Mouse (Mus musculus) embryonic facial prominence, embryonic 14.5 days (tissue): ENCODE data around the gene Eif4enif1. TPM values are rescaled to one million over a fixed set of nuclear protein-coding genes. Genes with fewer than 3 reads are reported as not detected.
"Not testable (repeated sequence)": the region's sequence is repeated elsewhere in the genome, so short reads cannot be mapped to it uniquely, and the experiment has no call there.

ENCODE experiments used
- ATAC-seq: fragments of 200-750 bp; cut with Nextera tagmentation; 2 replicates; pipeline ENCODE4 v1.8.0; 2017; ENCODE audit warnings: low read depth, moderate number of reproducible peaks, moderate TSS enrichment
- DNase-seq: peaks from one replicate; pipeline ENCODE4 v3.0.0-alpha.2; 2015; ENCODE audit warnings: low spot score
- H3K27ac ChIP-seq: fragments of 300-500 bp; sonication (generic); replicated peaks from 2 replicates; pipeline ENCODE4 v1.5.1; 2014; ENCODE audit warnings: low read depth, mild to moderate bottlenecking, low read length, moderate library complexity
- H3K27me3 ChIP-seq: fragments of 300-500 bp; sonication (generic); replicated peaks from 2 replicates; pipeline ENCODE4 v1.6.1; 2014; ENCODE audit warnings: low read length; ENCODE audit not compliant: control insufficient read depth, insufficient read depth
- H3K36me3 ChIP-seq: fragments of 300-500 bp; sonication (generic); 2 replicates; pipeline ENCODE4 v1.6.1; 2014; ENCODE audit warnings: low read length, mixed read lengths; ENCODE audit not compliant: control insufficient read depth, insufficient read depth
- H3K4me1 ChIP-seq: fragments of 300-500 bp; sonication (generic); 2 replicates; pipeline ENCODE4 v1.6.1; 2014; ENCODE audit warnings: antibody characterized with exemption, low read length; ENCODE audit not compliant: control insufficient read depth, insufficient read depth
- H3K4me2 ChIP-seq: fragments of 300-500 bp; sonication (generic); 2 replicates; pipeline ENCODE4 v1.6.1; 2014; ENCODE audit warnings: low read depth, mild to moderate bottlenecking, low read length, moderate library complexity, mixed read lengths
- H3K4me3 ChIP-seq: fragments of 300-500 bp; sonication (generic); 2 replicates; pipeline ENCODE4 v1.5.1; 2014; ENCODE audit warnings: low read depth, mild to moderate bottlenecking, low read length
- H3K9ac ChIP-seq: fragments of 300-500 bp; sonication (generic); 2 replicates; pipeline ENCODE4 v1.6.1; 2014; ENCODE audit warnings: low read depth, mild to moderate bottlenecking, low read length, moderate library complexity, mixed read lengths
- H3K9me3 ChIP-seq: fragments of 300-500 bp; sonication (generic); 2 replicates; pipeline ENCODE4 v1.6.1; 2016; ENCODE audit warnings: low read length; ENCODE audit not compliant: control insufficient read depth
- WGBS: fragments of 180-500 bp; shearing (Covaris S2); extraction: QIAGEN DNeasy Blood & Tissue Kit; methylation state at CpG from one replicate; pipeline ENCODE4 v1.1.7; 2014; 5-methylcytosine and 5-hydroxymethylcytosine counted together
- polyA plus RNA-seq: library from polyadenylated mRNA; unstranded; fragments of >200 nt; fragmentation: Nextera tagmentation; extraction: Ambion mirVana; gene quantifications from 2 replicates; pipeline ENCODE4 v1.2.1, GENCODE M21; 2014

The Eif4enif1 gene
- 38.8 and 44.6 TPM in 2 replicates for polyA plus RNA-seq

DNA sequence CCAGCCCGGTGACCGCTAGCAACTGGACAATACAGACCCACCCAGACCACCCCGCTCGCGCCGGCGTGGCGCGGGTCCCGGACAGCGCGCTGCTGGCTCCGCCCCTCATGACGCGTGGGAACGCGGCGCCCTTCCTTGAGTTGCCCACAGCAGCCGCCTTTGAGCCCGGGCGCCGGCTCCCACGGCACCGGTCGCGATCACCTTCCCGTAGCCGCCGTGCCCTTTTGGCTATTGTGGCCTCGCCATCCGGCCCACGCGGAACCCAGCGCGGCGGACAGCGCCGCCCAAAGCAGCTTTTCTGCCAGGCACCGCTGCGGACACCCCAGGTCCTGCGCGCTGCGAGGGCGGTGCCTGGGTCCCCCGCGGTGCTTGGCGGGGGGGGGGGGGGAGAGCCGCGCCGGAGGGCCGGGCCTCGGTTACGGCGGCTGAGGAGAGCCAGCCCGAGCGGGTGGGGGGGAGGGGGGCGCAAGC is at the start of gene Eif4enif1:
Eif4enif1 (plus strand) TSS at position 162 of the 471 bp plus-strand sequence.
- peak within 1 kb of the TSS; percentile 61 for H3K9ac ChIP-seq
- ATAC-seq: peak; percentile 90
- 0% methylated on average over 15 of the region's 57 CpGs for WGBS
- H3K27me3 ChIP-seq: no peaks in the 10 kb centered on the region
- peak within 1 kb of the TSS; percentile 41 for H3K4me2 ChIP-seq
- peaks cover 29% of the 10 kb centered on the region for H3K36me3 ChIP-seq
- H3K27ac ChIP-seq: peak within 1 kb of the TSS; percentile 36
- peak; percentile 93 for DNase-seq
- no peaks in the 10 kb centered on the region for H3K9me3 ChIP-seq
- no peaks in the 10 kb centered on the region for H3K4me1 ChIP-seq
- H3K4me3 ChIP-seq: peak within 1 kb of the TSS; percentile 41

DNA sequence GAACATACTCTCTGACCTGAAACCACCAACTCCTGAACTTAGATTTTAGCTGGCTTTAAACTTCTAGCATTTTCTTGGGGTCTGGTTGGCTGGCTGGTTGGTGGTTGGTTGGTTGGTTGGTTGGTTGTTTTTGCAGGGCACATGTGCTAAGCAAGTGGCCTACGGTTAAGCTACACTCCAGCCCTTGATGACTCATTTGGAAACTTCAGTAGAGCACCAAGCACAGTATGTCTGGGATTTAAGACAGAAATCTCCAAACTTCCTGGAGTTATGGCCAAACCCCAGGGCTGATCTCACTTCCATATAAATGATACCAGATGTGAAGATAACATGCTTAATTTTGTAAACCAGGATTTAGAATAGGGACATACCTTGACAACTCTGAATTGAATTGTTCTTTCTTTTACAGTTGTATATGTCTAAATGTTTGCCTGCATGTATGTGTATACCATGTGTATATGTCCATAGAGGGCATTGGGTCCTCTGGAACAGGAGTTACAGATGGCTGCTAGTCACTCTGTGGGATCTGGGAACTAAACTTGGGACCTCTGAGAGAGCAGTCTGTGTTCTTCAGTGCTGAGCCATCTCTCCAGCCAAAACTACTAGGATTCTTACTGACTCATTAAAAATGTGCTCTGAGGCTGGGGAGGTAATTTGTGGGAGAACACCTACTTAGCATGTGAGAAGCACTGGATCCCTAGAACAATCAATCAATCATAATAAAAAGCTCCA is 48.4 kb upstream of the Eif4enif1 start:
- H3K9ac ChIP-seq, H3K27ac ChIP-seq, H3K27me3 ChIP-seq, H3K4me1 ChIP-seq, H3K4me3 ChIP-seq, H3K36me3 ChIP-seq, H3K4me2 ChIP-seq: not testable (repeated sequence)
- peak; percentile 45 for ATAC-seq
- peak; percentile 27 for DNase-seq
- H3K9me3 ChIP-seq: peaks cover 13% of the 10 kb centered on the region
- WGBS: 72% methylated on average over 1 of the region's 1 CpGs

DNA sequence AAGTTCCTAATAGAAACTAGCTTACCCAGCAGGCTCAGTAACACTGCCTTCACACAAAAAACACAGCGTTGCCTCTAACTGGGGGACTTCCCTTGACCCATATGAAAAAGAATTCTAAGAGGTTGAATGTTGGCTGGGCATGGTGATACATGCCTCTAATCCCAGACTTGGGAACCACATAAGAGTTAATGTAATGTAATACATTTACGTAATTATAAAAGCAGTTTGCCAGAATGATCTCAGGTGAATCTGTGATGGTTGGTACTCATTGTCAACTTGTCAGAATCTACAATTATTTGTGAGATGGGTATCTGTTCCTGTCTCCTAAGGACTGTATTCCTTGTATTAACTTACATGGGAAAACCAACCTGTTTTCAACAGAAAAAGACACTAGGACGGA is 45.2 kb upstream of the Eif4enif1 start:
- not testable (repeated sequence) for H3K27ac ChIP-seq, H3K4me1 ChIP-seq, ATAC-seq, H3K9me3 ChIP-seq, H3K27me3 ChIP-seq, H3K9ac ChIP-seq, H3K36me3 ChIP-seq, H3K4me3 ChIP-seq, H3K4me2 ChIP-seq, DNase-seq
- 81% methylated on average over 2 of the region's 3 CpGs for WGBS

DNA sequence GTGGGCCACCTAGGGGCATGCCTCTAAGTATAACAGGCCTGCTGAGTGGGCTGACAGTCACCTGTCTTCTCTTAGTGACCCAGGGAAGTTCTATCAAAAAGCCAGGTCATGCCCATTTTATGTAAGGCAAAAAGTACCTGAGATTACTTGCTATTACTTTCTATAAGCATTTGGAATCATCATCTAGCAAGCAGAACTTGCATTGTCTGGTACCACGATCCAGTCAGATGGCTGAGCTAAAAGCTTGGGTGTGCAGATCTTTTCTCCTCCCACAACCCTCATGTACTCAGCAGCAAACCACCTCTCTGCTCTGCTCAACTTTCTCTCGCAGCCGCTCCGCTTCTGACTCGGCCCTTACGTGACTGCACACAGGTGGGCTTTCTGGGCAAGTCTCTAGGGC is 44.2 kb upstream of the Eif4enif1 start:
- 90% methylated on average over 6 of the region's 6 CpGs for WGBS
- not testable (repeated sequence) for H3K9ac ChIP-seq

DNA sequence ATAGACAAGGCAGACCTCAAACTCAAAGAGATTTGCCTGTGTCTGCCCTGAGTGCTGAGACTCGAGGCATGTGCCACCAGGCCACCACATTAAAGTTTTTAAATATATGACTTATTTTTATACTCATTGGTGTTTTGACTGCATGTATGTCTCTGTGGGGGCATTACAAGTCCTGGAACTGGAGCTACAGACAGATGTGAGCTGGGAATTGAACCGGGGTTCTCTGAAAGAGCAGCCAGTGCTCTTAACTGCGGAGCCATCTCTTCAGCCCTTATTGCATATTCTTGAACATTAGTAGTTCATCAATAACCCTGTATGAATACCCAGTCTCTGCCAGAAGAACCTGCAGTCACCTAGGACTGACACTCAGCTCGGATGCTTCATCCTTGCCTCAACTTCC is 43.4 kb upstream of the Eif4enif1 start:
- not testable (repeated sequence) for H3K4me2 ChIP-seq, ATAC-seq, H3K36me3 ChIP-seq, H3K4me3 ChIP-seq, H3K9me3 ChIP-seq, H3K27me3 ChIP-seq, DNase-seq, H3K4me1 ChIP-seq, H3K27ac ChIP-seq, H3K9ac ChIP-seq
- 83% methylated on average over 4 of the region's 4 CpGs for WGBS

More for the DNA sequence above, 44.2 kb upstream of the Eif4enif1 start:
- H3K4me3 ChIP-seq, H3K27me3 ChIP-seq, DNase-seq, ATAC-seq, H3K36me3 ChIP-seq, H3K27ac ChIP-seq, H3K4me1 ChIP-seq, H3K4me2 ChIP-seq: not testable (repeated sequence)
- H3K9me3 ChIP-seq: peaks cover 11% of the 10 kb centered on the region

DNA sequence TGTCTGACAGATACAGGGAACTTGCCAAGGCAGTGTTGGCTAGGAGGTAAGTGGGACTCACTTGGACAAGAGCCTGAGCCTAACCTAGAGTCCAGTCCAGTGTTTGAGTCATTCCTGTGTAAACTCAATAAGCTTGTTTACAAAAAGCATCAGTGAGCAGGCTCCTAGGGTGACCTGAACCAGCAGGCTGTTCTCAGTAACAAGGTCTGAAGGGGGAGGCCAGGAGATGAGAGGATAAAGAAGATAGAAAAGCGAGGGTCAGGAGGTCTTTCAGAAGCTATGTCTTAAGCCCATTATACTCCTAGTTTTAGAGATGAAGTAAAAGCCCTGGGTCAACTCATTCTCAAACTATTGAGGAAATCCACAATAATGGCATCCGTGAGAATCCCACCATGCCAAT is 40.8 kb upstream of the Eif4enif1 start:
- not testable (repeated sequence) for H3K9me3 ChIP-seq, H3K4me2 ChIP-seq, ATAC-seq, H3K27ac ChIP-seq, H3K27me3 ChIP-seq, H3K4me3 ChIP-seq, H3K36me3 ChIP-seq, DNase-seq, H3K9ac ChIP-seq, H3K4me1 ChIP-seq
- WGBS: 46% methylated on average over 1 of the region's 2 CpGs

DNA sequence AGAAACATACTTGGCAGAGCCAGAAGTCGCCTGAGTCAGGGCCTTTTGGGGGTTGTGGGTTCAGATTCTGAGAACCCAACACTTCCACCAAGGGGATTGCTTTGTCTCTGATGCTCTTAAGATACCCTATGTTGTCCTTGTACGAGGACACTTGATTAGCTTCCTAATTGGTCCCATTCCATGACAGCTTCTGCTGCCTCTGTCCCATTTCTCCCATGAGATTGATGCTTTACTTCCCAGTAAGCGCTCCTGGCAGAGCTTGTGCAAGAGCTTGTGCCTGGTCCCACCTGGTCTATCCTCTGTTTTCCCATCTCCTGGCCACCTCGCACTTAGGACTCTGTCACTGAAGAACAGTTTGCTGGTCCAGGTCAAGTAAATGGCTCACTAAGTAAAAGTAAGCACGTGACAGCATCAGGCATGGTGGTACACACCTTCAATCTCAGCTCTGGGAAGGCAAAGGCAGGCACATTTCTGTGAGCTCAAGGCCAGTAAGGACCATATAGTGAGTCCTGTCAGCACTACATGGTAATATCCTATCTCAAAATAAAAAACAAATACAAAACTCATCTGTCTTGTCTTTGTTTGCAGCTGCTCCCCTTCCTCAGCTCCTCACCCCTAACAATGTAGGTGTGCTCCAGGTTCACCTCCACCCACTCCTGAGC is 39.8 kb upstream of the Eif4enif1 start:
- not testable (repeated sequence) for H3K9me3 ChIP-seq, H3K4me3 ChIP-seq, H3K36me3 ChIP-seq, H3K4me1 ChIP-seq, H3K4me2 ChIP-seq, H3K9ac ChIP-seq, H3K27me3 ChIP-seq, H3K27ac ChIP-seq
- 56% methylated on average over 5 of the region's 5 CpGs for WGBS
- ATAC-seq (peak; percentile 34), DNase-seq (peak; percentile 20)

DNA sequence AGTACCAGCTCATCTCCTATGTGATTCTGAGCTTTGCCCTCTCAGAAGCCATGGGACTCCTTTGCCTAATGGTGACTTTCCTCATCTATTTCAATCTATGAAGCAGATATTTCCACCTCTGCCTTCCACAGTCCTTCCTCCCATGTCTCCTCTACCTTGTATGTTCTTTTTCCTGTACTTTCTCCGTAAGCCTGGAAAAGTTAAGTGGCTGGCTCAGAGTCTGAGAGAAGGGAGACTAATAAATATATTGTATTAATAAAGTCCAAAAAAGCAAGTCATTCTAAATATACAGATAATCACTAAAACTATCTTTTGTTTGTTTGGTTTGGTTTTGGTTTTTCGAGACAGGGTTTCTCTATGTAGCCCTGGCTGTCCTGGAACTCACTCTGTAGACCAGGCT is 39.1 kb upstream of the Eif4enif1 start:
- not testable (repeated sequence) for H3K36me3 ChIP-seq, H3K27ac ChIP-seq, H3K27me3 ChIP-seq, H3K9ac ChIP-seq, H3K4me2 ChIP-seq, ATAC-seq, H3K4me3 ChIP-seq, H3K4me1 ChIP-seq
- WGBS: 84% methylated on average over 2 of the region's 2 CpGs
- H3K9me3 ChIP-seq: peaks cover 15% of the 10 kb centered on the region
- peak; percentile 22 for DNase-seq
